Mouse (Mus musculus) heart, postnatal 0 days (tissue): ENCODE measurements at regions not wholly inside any gene's neighbourhood (a gene's known extent, or its start where the extent isn't known, plus 50 kb on each side); places are given as distances from the start of the nearest gene placed in this dataset.

Source experiments
- ATAC-seq: fragments of 200-750 bp; cut with Nextera tagmentation; 2 replicates; pipeline ENCODE4 v1.8.0; 2017; ENCODE audit warnings: low read depth, moderate number of reproducible peaks, moderate library complexity; ENCODE audit not compliant: insufficient read depth
- DNase-seq: peaks from one replicate; pipeline ENCODE4 v3.0.0-alpha.2; 2016; ENCODE audit warnings: low spot score
- H3K27ac ChIP-seq: fragments of 300-500 bp; sonication (generic); 2 replicates; pipeline ENCODE4 v1.5.1; 2014; ENCODE audit warnings: low read depth, mild to moderate bottlenecking
- H3K27me3 ChIP-seq: fragments of 300-500 bp; sonication (generic); 2 replicates; pipeline ENCODE4 v1.6.1; 2014; ENCODE audit warnings: low read length, mixed read lengths; ENCODE audit not compliant: control insufficient read depth, insufficient read depth
- H3K36me3 ChIP-seq: fragments of 300-500 bp; sonication (generic); replicated peaks from 2 replicates; pipeline ENCODE4 v1.6.1; 2014; ENCODE audit warnings: low read length, mixed read lengths; ENCODE audit not compliant: control insufficient read depth, insufficient read depth
- H3K4me1 ChIP-seq: fragments of 300-500 bp; sonication (generic); 2 replicates; pipeline ENCODE4 v1.6.1; 2014; ENCODE audit warnings: antibody characterized with exemption; ENCODE audit not compliant: control insufficient read depth, insufficient read depth
- H3K4me2 ChIP-seq: fragments of 300-500 bp; sonication (generic); 2 replicates; pipeline ENCODE4 v1.6.1; 2014; ENCODE audit warnings: low read depth, mild to moderate bottlenecking, low read length, moderate library complexity
- H3K4me3 ChIP-seq: fragments of 300-500 bp; sonication (generic); 2 replicates; pipeline ENCODE4 v1.5.1; 2014; ENCODE audit warnings: low read depth, low read length
- H3K9ac ChIP-seq: fragments of 300-500 bp; sonication (generic); replicated peaks from 2 replicates; pipeline ENCODE4 v1.6.1; 2014; ENCODE audit warnings: low read depth, low read length, mixed read lengths
- H3K9me3 ChIP-seq: fragments of 300-500 bp; sonication (generic); replicated peaks from 2 replicates; pipeline ENCODE4 v1.6.1; 2016; ENCODE audit warnings: low read length; ENCODE audit not compliant: control insufficient read depth
- CTCF ChIP-seq: IDR thresholded peaks from 2 replicates; pipeline ENCODE4 v1.5.1; 2016; ENCODE audit warnings: antibody characterized with exemption, control low read depth, low read depth
- EP300 ChIP-seq: IDR thresholded peaks from 2 replicates; pipeline ENCODE4 v1.6.1; 2016; ENCODE audit warnings: antibody characterized with exemption, low read depth
- WGBS: fragments of 180-500 bp; shearing (Covaris S2); extraction: QIAGEN DNeasy Blood & Tissue Kit; methylation state at CpG from one replicate; pipeline ENCODE4 v1.1.7; 2014; 5-methylcytosine and 5-hydroxymethylcytosine counted together

DNA sequence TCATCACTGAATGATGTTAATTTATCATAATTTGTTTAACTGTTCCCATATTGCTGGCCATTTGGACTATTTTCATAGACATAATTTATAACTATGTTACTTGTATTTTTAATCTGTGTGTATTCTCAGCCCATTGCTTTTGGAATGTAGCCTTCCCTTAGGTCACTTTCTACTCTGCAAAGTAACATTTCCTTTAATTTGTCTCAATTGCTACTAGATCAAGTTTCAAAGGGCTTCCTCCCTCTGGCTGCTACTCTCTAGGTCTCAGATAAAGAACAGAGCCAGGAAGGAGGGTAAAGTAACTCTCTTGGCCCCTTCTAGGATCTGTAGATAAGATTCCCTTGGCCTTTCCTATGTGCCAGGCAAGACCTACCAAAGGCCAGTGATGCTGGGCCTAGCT lies 85.4 kb downstream of the Prlhr start:
- Histone ChIP-seq H3K9me3 (no peaks in the 10 kb centered on the region), H3K4me1 (no peaks in the 10 kb centered on the region), H3K27ac (no peak overlapping the region), H3K4me3 (no peak overlapping the region), H3K27me3 (no peaks in the 10 kb centered on the region), H3K36me3 (no peaks in the 10 kb centered on the region), H3K4me2 (no peak overlapping the region), H3K9ac (no peak overlapping the region)
- ATAC-seq (no peak), DNase-seq (no peak)
- TF ChIP-seq CTCF (no peak), EP300 (no peak)

DNA sequence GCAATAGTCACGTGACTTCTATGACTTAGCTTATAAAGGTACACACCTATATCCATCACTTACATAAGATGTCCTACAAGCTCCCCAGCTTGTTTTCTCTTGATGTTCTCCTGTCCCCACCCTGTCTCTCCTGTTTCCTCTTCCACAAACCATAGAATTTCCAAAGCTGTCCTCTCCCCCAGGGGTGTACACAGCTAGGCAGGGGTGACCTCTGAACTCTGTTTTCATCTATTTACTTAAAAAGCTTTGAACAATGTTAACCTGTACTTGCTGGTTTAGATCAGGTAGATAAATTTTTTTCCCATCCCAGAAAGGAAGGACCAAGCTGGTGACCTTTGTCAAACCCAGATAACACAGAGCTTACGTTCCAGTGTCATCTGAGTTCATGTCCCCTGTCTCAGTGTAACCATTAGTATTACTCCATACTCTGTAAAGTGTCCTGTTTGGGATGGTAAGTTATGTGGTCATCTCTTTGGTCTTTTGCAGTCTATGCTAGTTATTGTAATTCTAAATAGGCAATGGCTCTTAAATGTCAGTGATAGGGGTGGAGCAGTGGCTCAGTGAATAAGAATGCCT lies 89.0 kb downstream of the Prlhr start:
- Histone ChIP-seq H3K9ac (no peak overlapping the region), H3K27ac (no peak overlapping the region), H3K9me3 (no peaks in the 10 kb centered on the region), H3K36me3 (no peaks in the 10 kb centered on the region), H3K4me2 (no peak overlapping the region), H3K4me3 (no peak overlapping the region), H3K27me3 (no peaks in the 10 kb centered on the region), H3K4me1 (no peaks in the 10 kb centered on the region)
- DNase-seq (no peak), ATAC-seq (no peak)
- TF ChIP-seq CTCF (no peak), EP300 (no peak)
- 55% methylated on average over 2 of the region's 2 CpGs for WGBS

DNA sequence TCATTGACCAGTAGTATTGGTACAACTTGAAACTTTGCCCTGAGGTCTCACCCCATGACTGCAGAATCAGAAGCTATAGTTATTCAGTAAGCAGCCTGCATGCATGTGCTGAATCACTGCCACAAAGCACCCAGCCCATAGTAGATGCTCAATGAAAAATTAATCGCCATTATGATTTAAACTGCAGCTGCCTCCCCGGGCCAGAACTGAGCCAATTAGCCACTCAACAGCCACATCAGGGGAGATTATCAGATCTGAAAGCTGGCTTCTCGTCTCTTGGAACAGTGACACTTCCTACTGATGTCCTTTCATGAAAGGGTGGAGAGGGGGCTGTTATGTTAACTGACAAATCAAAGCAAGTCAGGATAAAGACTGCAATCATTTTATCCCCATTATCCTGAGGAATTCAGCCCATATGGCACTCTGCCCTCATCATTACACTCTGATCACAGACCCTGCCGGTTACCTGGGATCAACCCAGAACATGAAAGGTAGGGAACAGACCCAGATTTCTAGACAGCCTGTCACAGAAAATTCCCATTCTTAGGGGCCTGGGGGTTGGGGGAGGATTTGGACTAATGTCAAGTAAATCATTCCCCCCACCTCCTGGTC lies 104.0 kb downstream of the Prlhr start:
- Histone ChIP-seq H3K27ac (no peak overlapping the region), H3K9ac (no peak overlapping the region), H3K9me3 (no peaks in the 10 kb centered on the region), H3K4me3 (no peak overlapping the region), H3K27me3 (no peaks in the 10 kb centered on the region), H3K4me2 (no peak overlapping the region), H3K36me3 (no peaks in the 10 kb centered on the region), H3K4me1 (no peaks in the 10 kb centered on the region)
- no peak for ATAC-seq
- 46% methylated on average over 4 of the region's 4 CpGs for WGBS
- TF ChIP-seq EP300 (no peak), CTCF (no peak)
- DNase-seq = no peak

DNA sequence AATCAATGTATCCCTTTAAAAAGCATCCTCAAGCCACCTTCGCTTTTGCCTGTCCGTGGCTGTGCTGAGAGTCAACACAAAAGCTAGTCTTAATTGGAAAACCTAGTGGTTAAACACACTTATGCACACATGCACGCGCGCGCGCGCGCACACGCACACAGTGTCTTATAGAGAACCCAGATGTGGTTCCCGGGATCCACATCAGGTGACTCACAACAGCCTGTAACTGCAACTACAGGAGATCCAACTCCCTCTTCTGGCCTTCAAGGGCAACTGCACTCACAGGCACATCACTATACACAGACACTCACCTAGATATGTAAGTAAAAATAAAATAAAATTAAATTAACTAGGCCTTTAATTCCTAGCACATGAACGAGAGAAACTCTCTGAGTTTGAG lies 118.4 kb upstream of the Fam204a start:
- Histone ChIP-seq H3K4me3 (no peak overlapping the region), H3K9me3 (no peaks in the 10 kb centered on the region), H3K36me3 (no peaks in the 10 kb centered on the region), H3K27me3 (no peaks in the 10 kb centered on the region), H3K4me1 (no peaks in the 10 kb centered on the region), H3K4me2 (no peak overlapping the region), H3K9ac (no peak overlapping the region), H3K27ac (no peak overlapping the region)
- TF ChIP-seq CTCF = no peak
- TF ChIP-seq EP300 = no peak
- WGBS = 91% methylated on average over 12 of the region's 12 CpGs
- DNase-seq (no peak), ATAC-seq (no peak)

GRCm38 (mm10) chr19:60341485-60341884 lies 115.0 kb upstream of the Fam204a start:
- no peak overlapping the region for H3K9ac ChIP-seq
- H3K4me1 ChIP-seq = no peaks in the 10 kb centered on the region
- H3K4me3 ChIP-seq = no peak overlapping the region
- H3K9me3 ChIP-seq = no peaks in the 10 kb centered on the region
- H3K4me2 ChIP-seq = no peak overlapping the region
- TF ChIP-seq CTCF (peak; percentile 78), EP300 (no peak)
- H3K27ac ChIP-seq = no peak overlapping the region
- no peaks in the 10 kb centered on the region for H3K27me3 ChIP-seq
- 10% methylated on average over 3 of the region's 3 CpGs for WGBS
- DNase-seq = peak; percentile 53
- no peaks in the 10 kb centered on the region for H3K36me3 ChIP-seq
- no peak for ATAC-seq

DNA sequence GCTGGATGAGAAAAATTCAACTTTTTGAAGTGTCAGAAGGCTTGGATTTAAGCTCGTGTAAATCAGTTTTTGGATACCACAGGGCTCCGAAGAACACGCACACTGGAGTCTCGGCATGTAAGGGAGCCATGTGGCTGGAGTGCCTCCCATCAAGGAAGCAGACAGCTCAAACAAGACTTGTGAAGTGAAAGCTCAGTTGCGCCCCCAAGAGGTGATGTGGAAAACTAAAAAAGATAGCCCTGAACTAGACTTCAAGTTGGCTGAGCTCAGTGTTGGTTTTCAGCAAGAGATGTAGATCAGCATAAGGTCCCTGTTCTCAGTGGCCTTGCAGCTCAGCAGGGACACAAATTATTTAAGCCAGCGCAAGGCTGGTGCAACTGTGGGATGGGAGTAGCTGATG lies 113.7 kb upstream of the Fam204a start:
- Histone ChIP-seq H3K9me3 (no peaks in the 10 kb centered on the region), H3K4me2 (no peak overlapping the region), H3K27me3 (no peaks in the 10 kb centered on the region), H3K27ac (no peak overlapping the region), H3K4me1 (no peaks in the 10 kb centered on the region), H3K4me3 (no peak overlapping the region), H3K9ac (no peak overlapping the region), H3K36me3 (no peaks in the 10 kb centered on the region)
- TF ChIP-seq CTCF (no peak), EP300 (no peak)
- DNase-seq = no peak
- WGBS = 84% methylated on average over 6 of the region's 6 CpGs
- ATAC-seq = no peak
